Mouse (Mus musculus): Measurements from ENCODE around the gene Armc6. TPM values are rescaled to one million over a fixed set of nuclear protein-coding genes. Genes with fewer than 3 reads are reported as not detected.

Armc6 gene
- polyA plus RNA-seq, 1 experiment from 2014 or later = 30.8 TPM

DNA sequence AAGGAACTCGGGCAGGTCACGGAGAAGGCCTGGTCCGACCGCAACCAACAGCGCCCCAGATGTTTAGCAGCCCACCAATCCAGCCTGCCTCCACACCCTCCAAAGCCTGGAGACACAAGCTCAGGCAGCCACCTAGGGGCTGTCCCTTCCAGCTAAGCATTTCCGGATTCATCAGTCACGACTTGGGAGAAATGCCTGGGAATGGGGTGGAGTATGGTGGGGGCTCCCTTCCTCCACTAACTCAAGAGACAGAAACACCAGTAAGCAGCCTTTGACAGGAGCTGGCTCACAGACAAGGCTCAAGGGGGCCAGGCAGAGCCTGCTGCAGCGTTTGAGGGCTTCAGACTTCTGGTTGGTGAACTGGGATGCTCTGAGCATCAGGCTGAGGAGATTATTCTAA is 23.7 kb downstream of the Armc6 start:
- H3K27me3 ChIP-seq (replicated peaks; ENCODE audit: low read depth, poor library complexity, severe bottlenecking) = peaks cover 21% of the 10 kb centered on the region
- DNase-seq (ENCODE audit: low spot score) = no peak
- no peaks in the 10 kb centered on the region for H3K36me3 ChIP-seq (replicated peaks)
- peak overlapping the region; percentile 16; the same call in 1 of the 2 replicates for H3K4me3 ChIP-seq
- H3K27ac ChIP-seq (replicated peaks) = no peak overlapping the region
- no peaks in the 10 kb centered on the region for H3K9me3 ChIP-seq
- peaks cover 30% of the 10 kb centered on the region for H3K4me1 ChIP-seq
- WGBS = 26% methylated on average over 8 of the region's 8 CpGs

DNA sequence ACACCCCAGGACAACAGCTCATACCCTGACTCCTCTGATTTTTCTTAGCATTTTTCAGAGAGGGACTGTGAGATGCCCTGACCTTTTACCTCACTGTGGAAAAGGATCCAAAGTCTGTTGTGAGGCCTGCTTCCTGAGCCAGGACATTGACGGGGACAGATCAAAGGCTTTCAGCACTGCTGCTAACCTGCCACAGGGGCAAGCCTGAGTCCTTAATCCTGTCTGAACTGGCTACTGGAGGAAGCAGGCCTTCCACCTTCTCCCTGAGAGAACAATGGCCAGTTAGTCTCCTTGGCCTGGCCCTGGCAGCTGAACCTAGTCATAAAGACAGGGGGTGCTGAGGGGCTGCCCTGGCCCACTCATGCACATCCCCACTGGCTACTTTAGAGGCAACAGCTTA is 26.1 kb downstream of the Armc6 start:
- Histone ChIP-seq H3K4me3 (no peak overlapping the region), H3K27me3 (replicated peaks; ENCODE audit: low read depth, poor library complexity, severe bottlenecking) (peaks cover 21% of the 10 kb centered on the region), H3K36me3 (replicated peaks) (no peaks in the 10 kb centered on the region), H3K9me3 (no peaks in the 10 kb centered on the region), H3K4me1 (peaks cover 27% of the 10 kb centered on the region), H3K27ac (replicated peaks) (0 out of 2 replicates have a peak overlapping the region, but pooled peaks have one; percentile 24)
- no peak for DNase-seq (ENCODE audit: low spot score)
- 31% methylated on average over 1 of the region's 1 CpGs for WGBS

- peaks cover 1% of the 10 kb centered on the region for H3K27me3 ChIP-seq (replicated peaks; ENCODE audit: low read depth, poor library complexity, severe bottlenecking)
- H3K36me3 ChIP-seq (replicated peaks) = no peaks in the 10 kb centered on the region
- H3K4me3 ChIP-seq = no peak overlapping the region
- WGBS = 73% methylated on average over 1 of the region's 1 CpGs
- no peak for DNase-seq (ENCODE audit: low spot score)
- H3K9me3 ChIP-seq = no peaks in the 10 kb centered on the region
- peaks cover 7% of the 10 kb centered on the region; the same call in 1 of the 2 replicates for H3K4me1 ChIP-seq
- H3K27ac ChIP-seq (replicated peaks) = no peak overlapping the region
These were observed 29.5 kb downstream of the Armc6 start for GRCm38 (mm10) chr8:70204757-70205156.

GRCm38 (mm10) chr8:70203072-70203471 is 31.2 kb downstream of the Armc6 start:
- H3K27me3 ChIP-seq (replicated peaks; ENCODE audit: low read depth, poor library complexity, severe bottlenecking) = no peaks in the 10 kb centered on the region
- H3K36me3 ChIP-seq (replicated peaks) = no peaks in the 10 kb centered on the region
- H3K27ac ChIP-seq (replicated peaks) = no peak overlapping the region
- DNase-seq (ENCODE audit: low spot score) = no peak
- peaks cover 3% of the 10 kb centered on the region; the same call in 1 of the 2 replicates for H3K4me1 ChIP-seq
- no peak overlapping the region for H3K4me3 ChIP-seq
- 70% methylated on average over 4 of the region's 4 CpGs for WGBS
- H3K9me3 ChIP-seq = no peaks in the 10 kb centered on the region

DNA sequence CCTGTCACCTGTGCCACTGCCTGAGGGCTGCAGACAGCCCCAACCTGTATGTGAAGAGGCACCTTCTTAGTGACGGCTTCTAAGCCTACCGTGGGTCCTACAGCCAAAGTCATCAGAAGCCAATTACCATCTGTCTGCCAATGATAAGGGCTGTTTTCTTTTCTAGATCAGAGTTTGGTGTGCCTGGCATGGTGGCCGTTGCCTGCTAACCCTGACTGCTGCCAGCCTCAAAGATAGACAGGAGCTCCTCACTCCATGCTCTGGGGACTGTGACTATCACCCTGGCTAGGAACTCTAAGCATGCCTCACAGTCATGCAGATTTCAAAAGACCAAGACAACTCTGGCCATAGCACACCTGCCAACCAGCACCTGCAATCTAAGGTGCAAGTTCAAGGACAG is 32.8 kb downstream of the Armc6 start:
- H3K27ac ChIP-seq (replicated peaks) = no peak overlapping the region
- H3K27me3 ChIP-seq (replicated peaks; ENCODE audit: low read depth, poor library complexity, severe bottlenecking) = no peaks in the 10 kb centered on the region
- peaks cover 4% of the 10 kb centered on the region; the same call in 1 of the 2 replicates for H3K4me1 ChIP-seq
- no peak for DNase-seq (ENCODE audit: low spot score)
- no peaks in the 10 kb centered on the region for H3K9me3 ChIP-seq
- 85% methylated on average over 3 of the region's 3 CpGs for WGBS
- H3K36me3 ChIP-seq (replicated peaks) = no peaks in the 10 kb centered on the region
- H3K4me3 ChIP-seq = no peak overlapping the region

GRCm38 (mm10) chr8:70200098-70200681 is 34.1 kb downstream of the Armc6 start:
- no peaks in the 10 kb centered on the region for H3K36me3 ChIP-seq (replicated peaks)
- 80% methylated on average over 5 of the region's 5 CpGs for WGBS
- no peak overlapping the region for H3K27ac ChIP-seq (replicated peaks)
- peaks cover 4% of the 10 kb centered on the region; the same call in 1 of the 2 replicates for H3K4me1 ChIP-seq
- no peak for DNase-seq (ENCODE audit: low spot score)
- no peaks in the 10 kb centered on the region for H3K27me3 ChIP-seq (replicated peaks; ENCODE audit: low read depth, poor library complexity, severe bottlenecking)
- H3K9me3 ChIP-seq = no peaks in the 10 kb centered on the region
- H3K4me3 ChIP-seq = no peak overlapping the region

DNA sequence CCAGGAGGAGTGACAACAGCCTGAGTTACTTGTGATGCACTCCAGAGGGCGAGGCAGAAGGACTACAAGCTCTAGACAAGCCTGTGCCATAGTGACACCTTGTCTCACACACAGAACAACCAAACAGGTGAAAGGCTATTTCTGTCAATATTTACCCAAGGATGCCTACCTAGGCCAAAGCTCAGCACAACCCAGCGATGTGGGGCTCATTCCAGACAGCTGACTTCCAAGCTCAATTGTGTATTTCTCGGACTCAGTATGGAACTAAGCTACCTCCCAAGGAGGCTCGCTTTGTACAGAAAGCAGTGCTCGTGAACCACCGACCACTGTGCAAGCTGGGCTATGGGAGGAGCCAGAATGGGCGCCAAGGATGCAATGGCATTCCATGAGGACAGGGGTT is 36.7 kb downstream of the Armc6 start:
- H3K9me3 ChIP-seq = no peaks in the 10 kb centered on the region
- no peaks in the 10 kb centered on the region for H3K36me3 ChIP-seq (replicated peaks)
- H3K27me3 ChIP-seq (replicated peaks; ENCODE audit: low read depth, poor library complexity, severe bottlenecking) = no peaks in the 10 kb centered on the region
- DNase-seq (ENCODE audit: low spot score) = no peak
- H3K4me1 ChIP-seq = peaks cover 14% of the 10 kb centered on the region
- no peak overlapping the region for H3K27ac ChIP-seq (replicated peaks)
- no peak overlapping the region for H3K4me3 ChIP-seq
- 62% methylated on average over 7 of the region's 7 CpGs for WGBS

DNA sequence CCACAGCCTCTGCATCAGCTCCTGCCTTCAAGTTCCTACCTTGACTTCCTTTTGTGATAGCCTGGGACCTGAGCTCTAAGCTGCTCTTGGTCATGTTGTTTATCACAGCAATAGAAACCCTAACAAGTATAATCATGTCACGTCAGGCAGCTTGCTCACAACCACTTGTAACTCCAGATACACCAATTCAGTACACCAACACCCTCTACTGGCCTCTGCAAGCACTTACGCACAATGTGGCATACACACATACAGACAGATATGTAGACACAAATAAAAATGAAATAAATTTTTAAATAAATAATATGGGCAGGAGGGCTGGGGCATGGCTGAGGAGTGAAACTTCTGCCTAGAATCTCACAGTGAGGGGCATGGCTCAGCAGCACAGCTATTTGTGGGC is 38.5 kb downstream of the Armc6 start:
- 73% methylated on average over 2 of the region's 2 CpGs for WGBS
- no peaks in the 10 kb centered on the region for H3K36me3 ChIP-seq (replicated peaks)
- DNase-seq (ENCODE audit: low spot score) = no peak

DNA sequence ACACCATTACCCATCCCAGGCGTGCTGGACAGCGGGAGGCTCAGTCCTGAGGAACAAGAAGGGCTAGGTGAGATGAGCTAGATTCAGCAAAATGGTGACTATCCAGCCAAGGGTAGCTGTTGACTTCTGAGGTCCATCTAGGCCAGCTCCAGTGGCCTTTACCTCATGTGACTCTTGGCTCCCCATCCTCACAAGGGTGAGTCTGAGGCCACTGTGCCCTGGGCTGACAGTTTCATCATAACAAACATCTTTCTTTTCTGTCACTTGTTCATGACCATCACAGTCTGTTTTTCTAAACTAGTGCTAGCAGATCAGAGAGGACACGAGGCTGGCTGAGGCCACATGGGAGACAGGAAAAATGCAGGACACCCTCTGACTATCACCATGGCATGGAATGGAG is 40.1 kb downstream of the Armc6 start:
- Histone ChIP-seq H3K9me3 (no peaks in the 10 kb centered on the region), H3K4me3 (no peak overlapping the region), H3K36me3 (replicated peaks) (no peaks in the 10 kb centered on the region), H3K27ac (replicated peaks) (no peak overlapping the region), H3K27me3 (replicated peaks; ENCODE audit: low read depth, poor library complexity, severe bottlenecking) (no peaks in the 10 kb centered on the region), H3K4me1 (peaks cover 41% of the 10 kb centered on the region)
- WGBS = 82% methylated on average over 3 of the region's 3 CpGs
- no peak for DNase-seq (ENCODE audit: low spot score)

More for the DNA sequence above, 38.5 kb downstream of the Armc6 start:
- H3K27ac ChIP-seq (replicated peaks) = no peak overlapping the region
- H3K9me3 ChIP-seq = no peaks in the 10 kb centered on the region
- no peaks in the 10 kb centered on the region for H3K27me3 ChIP-seq (replicated peaks; ENCODE audit: low read depth, poor library complexity, severe bottlenecking)
- peaks cover 27% of the 10 kb centered on the region for H3K4me1 ChIP-seq
- H3K4me3 ChIP-seq = no peak overlapping the region

- H3K27ac ChIP-seq (replicated peaks) = no peak overlapping the region
- 70% methylated on average over 5 of the region's 5 CpGs for WGBS
These were observed 41.0 kb downstream of the Armc6 start for GRCm38 (mm10) chr8:70193238-70193637.

GRCm38 (mm10) chr8:70188707-70189106 is 45.6 kb downstream of the Armc6 start:
- peaks cover 1% of the 10 kb centered on the region; the same call in 1 of the 2 replicates for H3K36me3 ChIP-seq (replicated peaks)
- H3K4me1 ChIP-seq = peaks cover 37% of the 10 kb centered on the region
- H3K4me3 ChIP-seq = no peak overlapping the region
- WGBS = 70% methylated on average over 7 of the region's 7 CpGs
- no peak overlapping the region for H3K27ac ChIP-seq (replicated peaks)
- H3K27me3 ChIP-seq (replicated peaks; ENCODE audit: low read depth, poor library complexity, severe bottlenecking) = no peaks in the 10 kb centered on the region
- DNase-seq (ENCODE audit: low spot score) = no peak
- no peaks in the 10 kb centered on the region for H3K9me3 ChIP-seq

More at GRCm38 (mm10) chr8:70193238-70193637, 41.0 kb downstream of the Armc6 start:
- DNase-seq (ENCODE audit: low spot score) = no peak
- no peaks in the 10 kb centered on the region for H3K9me3 ChIP-seq
- no peak overlapping the region for H3K4me3 ChIP-seq
- H3K4me1 ChIP-seq = peaks cover 41% of the 10 kb centered on the region
- H3K27me3 ChIP-seq (replicated peaks; ENCODE audit: low read depth, poor library complexity, severe bottlenecking) = no peaks in the 10 kb centered on the region
- H3K36me3 ChIP-seq (replicated peaks) = no peaks in the 10 kb centered on the region

DNA sequence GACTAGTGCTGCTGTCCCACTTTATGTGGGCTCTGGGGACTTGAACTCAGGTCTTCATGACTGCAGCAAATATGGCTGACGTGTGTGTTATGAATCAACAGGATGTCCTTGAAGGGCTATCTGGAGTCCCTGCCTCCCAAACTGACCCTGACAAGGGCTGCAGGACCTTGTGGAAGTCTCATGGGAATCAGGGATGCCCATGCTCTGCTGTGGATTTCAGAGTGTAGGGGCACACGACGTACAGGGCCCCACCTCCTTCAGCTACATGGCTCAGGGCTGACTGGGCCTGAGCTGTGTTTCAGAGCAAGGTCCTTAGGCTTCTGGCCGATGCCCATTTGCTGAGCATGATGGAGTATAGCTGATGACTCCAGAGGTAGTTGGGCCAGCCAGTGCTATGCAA is 51.1 kb downstream of the Armc6 start:
- H3K4me1 ChIP-seq = 0 out of 2 replicates have a peak, but pooled peaks cover 5% of the 10 kb centered on the region
- DNase-seq (ENCODE audit: low spot score) = no peak
- 88% methylated on average over 4 of the region's 4 CpGs for WGBS
- peaks cover 47% of the 10 kb centered on the region for H3K36me3 ChIP-seq (replicated peaks)
- no peaks in the 10 kb centered on the region for H3K27me3 ChIP-seq (replicated peaks; ENCODE audit: low read depth, poor library complexity, severe bottlenecking)
- H3K9me3 ChIP-seq = no peaks in the 10 kb centered on the region
- H3K27ac ChIP-seq (replicated peaks) = no peak overlapping the region
- H3K4me3 ChIP-seq = no peak overlapping the region

DNA sequence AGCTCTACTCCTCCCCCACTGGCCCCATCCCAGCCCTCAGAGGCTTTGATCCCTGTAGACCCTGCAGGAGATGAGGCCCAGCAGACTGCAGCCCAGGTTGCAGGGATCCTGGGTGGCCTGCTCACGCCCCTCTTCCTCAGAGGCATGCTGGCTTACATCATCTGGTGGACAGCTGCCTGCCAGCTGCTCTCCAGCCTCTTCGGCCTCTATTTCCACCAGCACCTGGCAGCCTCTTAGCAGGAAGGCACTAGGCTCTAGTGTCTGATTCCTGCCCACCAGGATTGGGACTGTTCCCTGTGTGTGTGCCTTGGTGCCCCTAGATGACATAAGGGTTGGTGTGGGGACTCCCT is 52.4 kb downstream of the Armc6 start:
- Histone ChIP-seq H3K27me3 (replicated peaks; ENCODE audit: low read depth, poor library complexity, severe bottlenecking) (no peaks in the 10 kb centered on the region), H3K9me3 (no peaks in the 10 kb centered on the region), H3K4me1 (0 out of 2 replicates have a peak, but pooled peaks cover 5% of the 10 kb centered on the region), H3K27ac (replicated peaks) (no peak overlapping the region), H3K36me3 (replicated peaks) (peaks cover 59% of the 10 kb centered on the region), H3K4me3 (no peak overlapping the region)
- DNase-seq (ENCODE audit: low spot score) = no peak
- 77% methylated on average over 2 of the region's 2 CpGs for WGBS
